Mouse (Mus musculus): ENCODE measurements around the gene Nfatc3. TPM values are rescaled to one million over a fixed set of nuclear protein-coding genes. Genes with fewer than 3 reads are reported as not detected.

Nfatc3 gene
- polyA plus RNA-seq, 1 experiment from 2014 or later: 3.0 TPM

- Histone ChIP-seq H3K9me3 (replicated peaks; ENCODE audit: control insufficient read depth, low read length) (no peaks in the 10 kb centered on the region), H3K4me1 (ENCODE audit: control insufficient read depth, low read depth, low read length) (peaks cover 2% of the 10 kb centered on the region; the same call in 1 of the 2 replicates), H3K27me3 (ENCODE audit: control insufficient read depth, insufficient read depth, low read depth, low read length) (no peaks in the 10 kb centered on the region), H3K4me2 (ENCODE audit: low read depth, low read length) (no peak overlapping the region), H3K27ac (ENCODE audit: low read length) (no peak overlapping the region), H3K9ac (ENCODE audit: low read depth, low read length) (no peak overlapping the region), H3K4me3 (ENCODE audit: low read depth, low read length) (no peak overlapping the region), H3K36me3 (ENCODE audit: control insufficient read depth, insufficient read depth) (peaks cover 19% of the 10 kb centered on the region)
- 53% methylated on average over 3 of the region's 3 CpGs for WGBS (ENCODE audit: insufficient replicate concordance)
- no peak for ATAC-seq (ENCODE audit: low read depth)
Observed at GRCm38 (mm10) chr8:106127054-106127453, 68.4 kb downstream of the Nfatc3 start.

GRCm38 (mm10) chr8:106127882-106128410 is 69.3 kb downstream of the Nfatc3 start:
- Histone ChIP-seq H3K27me3 (ENCODE audit: control insufficient read depth, insufficient read depth, low read depth, low read length) (no peaks in the 10 kb centered on the region), H3K9me3 (replicated peaks; ENCODE audit: control insufficient read depth, low read length) (no peaks in the 10 kb centered on the region), H3K9ac (ENCODE audit: low read depth, low read length) (no peak overlapping the region), H3K4me3 (ENCODE audit: low read depth, low read length) (no peak overlapping the region), H3K36me3 (ENCODE audit: control insufficient read depth, insufficient read depth) (peaks cover 23% of the 10 kb centered on the region), H3K27ac (ENCODE audit: low read length) (no peak overlapping the region), H3K4me1 (ENCODE audit: control insufficient read depth, low read depth, low read length) (peaks cover 2% of the 10 kb centered on the region; the same call in 1 of the 2 replicates), H3K4me2 (ENCODE audit: low read depth, low read length) (no peak overlapping the region)
- 83% methylated on average over 10 of the region's 10 CpGs for WGBS (ENCODE audit: insufficient replicate concordance)
- no peak for ATAC-seq (ENCODE audit: low read depth)

DNA sequence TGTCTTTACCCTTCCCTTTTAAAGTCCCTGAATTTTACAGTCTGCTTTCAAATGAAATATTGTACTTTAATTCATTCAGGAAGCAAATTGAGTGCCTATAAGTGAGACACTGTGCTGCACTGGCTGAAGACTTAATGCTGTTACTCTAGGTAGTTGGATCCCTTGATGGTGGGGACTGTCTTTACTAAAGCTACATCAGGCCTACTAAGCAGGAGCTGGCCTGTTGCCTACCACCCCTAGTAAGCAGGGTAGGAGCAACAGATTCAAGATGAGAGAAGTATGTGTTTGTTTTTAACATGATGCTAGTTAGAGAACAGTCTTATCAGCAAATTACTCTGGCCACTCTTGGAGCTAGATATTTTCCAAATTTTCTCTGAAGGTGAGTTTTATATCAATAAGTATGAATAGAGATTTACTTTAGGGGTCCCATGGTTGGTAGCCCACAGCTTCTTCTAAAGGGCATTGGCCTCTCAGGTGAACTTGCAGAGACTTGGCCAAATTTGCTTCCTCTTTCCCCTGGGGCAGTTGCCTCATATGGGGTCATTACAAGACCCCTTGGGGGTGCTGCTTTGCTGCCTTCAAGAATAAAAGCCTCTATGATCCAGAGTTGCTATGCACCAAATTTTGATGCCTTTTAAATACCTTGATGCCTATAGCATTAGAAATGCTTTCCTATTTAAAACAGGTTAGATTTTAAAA is 70.7 kb downstream of the Nfatc3 start:
- H3K27ac ChIP-seq (ENCODE audit: low read length): no peak overlapping the region
- no peak overlapping the region for H3K9ac ChIP-seq (ENCODE audit: low read depth, low read length)
- peaks cover 25% of the 10 kb centered on the region for H3K36me3 ChIP-seq (ENCODE audit: control insufficient read depth, insufficient read depth)
- no peak overlapping the region for H3K4me2 ChIP-seq (ENCODE audit: low read depth, low read length)
- no peak overlapping the region for H3K4me3 ChIP-seq (ENCODE audit: low read depth, low read length)
- peaks cover 2% of the 10 kb centered on the region for H3K4me1 ChIP-seq (ENCODE audit: control insufficient read depth, low read depth, low read length)
- H3K27me3 ChIP-seq (ENCODE audit: control insufficient read depth, insufficient read depth, low read depth, low read length): peaks cover 10% of the 10 kb centered on the region
- no peaks in the 10 kb centered on the region for H3K9me3 ChIP-seq (replicated peaks; ENCODE audit: control insufficient read depth, low read length)
- ATAC-seq (ENCODE audit: low read depth): no peak

DNA sequence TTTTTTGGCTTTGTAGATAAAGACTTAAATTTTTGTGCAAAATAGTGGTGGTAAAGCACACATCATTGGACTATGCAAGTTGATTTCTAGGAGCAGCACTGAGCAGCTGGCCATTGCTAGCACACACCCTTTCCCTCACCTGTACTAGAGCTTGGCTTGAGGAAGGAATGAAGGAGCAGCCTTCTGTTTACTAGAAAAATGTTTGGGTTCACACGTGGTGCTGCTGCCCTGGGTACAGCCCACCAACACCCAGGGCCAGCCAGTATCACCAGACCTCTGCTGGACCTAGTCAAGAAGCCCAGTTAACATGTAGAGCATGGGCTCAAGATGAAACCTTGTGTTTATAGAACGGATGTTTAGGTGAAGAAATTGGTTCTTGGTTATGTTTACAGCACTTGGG is 71.4 kb downstream of the Nfatc3 start:
- no peak for ATAC-seq (ENCODE audit: low read depth)
- Histone ChIP-seq H3K4me1 (ENCODE audit: control insufficient read depth, low read depth, low read length) (peaks cover 2% of the 10 kb centered on the region), H3K4me3 (ENCODE audit: low read depth, low read length) (no peak overlapping the region), H3K9me3 (replicated peaks; ENCODE audit: control insufficient read depth, low read length) (no peaks in the 10 kb centered on the region), H3K36me3 (ENCODE audit: control insufficient read depth, insufficient read depth) (peaks cover 22% of the 10 kb centered on the region), H3K9ac (ENCODE audit: low read depth, low read length) (no peak overlapping the region), H3K27ac (ENCODE audit: low read length) (no peak overlapping the region), H3K27me3 (ENCODE audit: control insufficient read depth, insufficient read depth, low read depth, low read length) (peaks cover 16% of the 10 kb centered on the region), H3K4me2 (ENCODE audit: low read depth, low read length) (no peak overlapping the region)
- WGBS (ENCODE audit: insufficient replicate concordance): 75% methylated on average over 2 of the region's 2 CpGs

- no peak overlapping the region for H3K9ac ChIP-seq (ENCODE audit: low read depth, low read length)
- H3K36me3 ChIP-seq (ENCODE audit: control insufficient read depth, insufficient read depth): peaks cover 22% of the 10 kb centered on the region
- H3K27me3 ChIP-seq (ENCODE audit: control insufficient read depth, insufficient read depth, low read depth, low read length): peaks cover 21% of the 10 kb centered on the region
- peaks cover 2% of the 10 kb centered on the region for H3K4me1 ChIP-seq (ENCODE audit: control insufficient read depth, low read depth, low read length)
- ATAC-seq (ENCODE audit: low read depth): no peak
- no peak overlapping the region for H3K4me3 ChIP-seq (ENCODE audit: low read depth, low read length)
- H3K9me3 ChIP-seq (replicated peaks; ENCODE audit: control insufficient read depth, low read length): no peaks in the 10 kb centered on the region
- WGBS (ENCODE audit: insufficient replicate concordance): 64% methylated on average over 2 of the region's 2 CpGs
- H3K4me2 ChIP-seq (ENCODE audit: low read depth, low read length): no peak overlapping the region
- no peak overlapping the region for H3K27ac ChIP-seq (ENCODE audit: low read length)
Observed at GRCm38 (mm10) chr8:106130505-106130904, 71.9 kb downstream of the Nfatc3 start.

GRCm38 (mm10) chr8:106131021-106131420 is 72.4 kb downstream of the Nfatc3 start:
- WGBS (ENCODE audit: insufficient replicate concordance): 66% methylated on average over 4 of the region's 4 CpGs
- no peak overlapping the region for H3K4me2 ChIP-seq (ENCODE audit: low read depth, low read length)

DNA sequence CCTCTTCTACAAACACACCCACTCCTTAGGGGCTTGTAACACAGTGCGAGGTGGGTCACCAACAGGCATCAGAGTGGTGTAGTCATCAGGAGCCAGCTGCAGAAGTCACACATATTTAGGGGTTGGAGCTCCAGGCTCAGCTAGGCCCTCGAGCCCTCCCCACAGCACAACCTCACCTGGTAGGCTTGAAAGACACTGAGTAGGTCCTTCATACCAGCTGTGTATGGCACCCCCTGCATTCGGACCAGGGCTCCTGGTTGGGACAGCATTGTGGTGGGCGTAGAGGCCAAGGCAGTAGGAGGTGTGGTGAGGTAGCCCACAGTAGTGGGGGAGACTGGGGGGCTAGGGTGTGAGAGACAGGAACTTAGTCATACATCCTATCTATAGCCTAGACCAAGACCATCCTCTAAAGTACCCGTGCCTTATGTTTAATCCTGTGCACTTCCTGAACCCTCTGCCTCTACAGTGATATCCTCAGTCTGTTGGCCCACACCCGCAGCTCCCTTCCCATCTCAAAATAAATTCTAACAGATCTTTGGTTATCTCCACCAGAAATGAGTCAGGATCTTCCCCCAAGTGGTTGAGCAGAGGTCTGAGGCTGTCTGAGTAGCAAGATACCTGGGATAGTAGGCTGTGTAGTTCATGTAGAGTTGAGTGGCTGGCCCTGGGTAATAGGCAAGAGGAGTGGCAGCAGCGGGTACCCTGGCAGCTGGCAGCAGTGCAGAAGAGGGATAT is 73.0 kb downstream of the Nfatc3 start:
- no peak overlapping the region for H3K27ac ChIP-seq (ENCODE audit: low read length)
- no peak overlapping the region for H3K4me3 ChIP-seq (ENCODE audit: low read depth, low read length)
- no peak for ATAC-seq (ENCODE audit: low read depth)
- peaks cover 33% of the 10 kb centered on the region for H3K27me3 ChIP-seq (ENCODE audit: control insufficient read depth, insufficient read depth, low read depth, low read length)
- no peaks in the 10 kb centered on the region for H3K9me3 ChIP-seq (replicated peaks; ENCODE audit: control insufficient read depth, low read length)
- 31% methylated on average over 7 of the region's 7 CpGs for WGBS (ENCODE audit: insufficient replicate concordance)
- H3K4me1 ChIP-seq (ENCODE audit: control insufficient read depth, low read depth, low read length): peaks cover 8% of the 10 kb centered on the region
- H3K36me3 ChIP-seq (ENCODE audit: control insufficient read depth, insufficient read depth): peaks cover 22% of the 10 kb centered on the region
- H3K4me2 ChIP-seq (ENCODE audit: low read depth, low read length): no peak overlapping the region
- H3K9ac ChIP-seq (ENCODE audit: low read depth, low read length): no peak overlapping the region

More at GRCm38 (mm10) chr8:106131021-106131420, 72.4 kb downstream of the Nfatc3 start:
- no peaks in the 10 kb centered on the region for H3K9me3 ChIP-seq (replicated peaks; ENCODE audit: control insufficient read depth, low read length)
- no peak overlapping the region for H3K4me3 ChIP-seq (ENCODE audit: low read depth, low read length)
- peaks cover 26% of the 10 kb centered on the region for H3K27me3 ChIP-seq (ENCODE audit: control insufficient read depth, insufficient read depth, low read depth, low read length)
- H3K4me1 ChIP-seq (ENCODE audit: control insufficient read depth, low read depth, low read length): peaks cover 2% of the 10 kb centered on the region
- no peak for ATAC-seq (ENCODE audit: low read depth)
- H3K9ac ChIP-seq (ENCODE audit: low read depth, low read length): no peak overlapping the region
- no peak overlapping the region for H3K27ac ChIP-seq (ENCODE audit: low read length)
- peaks cover 22% of the 10 kb centered on the region for H3K36me3 ChIP-seq (ENCODE audit: control insufficient read depth, insufficient read depth)

- Histone ChIP-seq H3K9me3 (replicated peaks; ENCODE audit: control insufficient read depth, low read length) (no peaks in the 10 kb centered on the region), H3K27me3 (ENCODE audit: control insufficient read depth, insufficient read depth, low read depth, low read length) (peaks cover 40% of the 10 kb centered on the region), H3K4me3 (ENCODE audit: low read depth, low read length) (no peak overlapping the region), H3K9ac (ENCODE audit: low read depth, low read length) (no peak overlapping the region), H3K4me2 (ENCODE audit: low read depth, low read length) (no peak overlapping the region), H3K4me1 (ENCODE audit: control insufficient read depth, low read depth, low read length) (peaks cover 8% of the 10 kb centered on the region), H3K36me3 (ENCODE audit: control insufficient read depth, insufficient read depth) (peaks cover 22% of the 10 kb centered on the region), H3K27ac (ENCODE audit: low read length) (no peak overlapping the region)
- ATAC-seq (ENCODE audit: low read depth): no peak
- 80% methylated on average over 11 of the region's 11 CpGs for WGBS (ENCODE audit: insufficient replicate concordance)
Observed at GRCm38 (mm10) chr8:106132356-106132755, 73.7 kb downstream of the Nfatc3 start.

- Histone ChIP-seq H3K4me1 (ENCODE audit: control insufficient read depth, low read depth, low read length) (peaks cover 8% of the 10 kb centered on the region), H3K9ac (ENCODE audit: low read depth, low read length) (no peak overlapping the region), H3K9me3 (replicated peaks; ENCODE audit: control insufficient read depth, low read length) (no peaks in the 10 kb centered on the region), H3K4me2 (ENCODE audit: low read depth, low read length) (no peak overlapping the region), H3K27ac (ENCODE audit: low read length) (no peak overlapping the region), H3K27me3 (ENCODE audit: control insufficient read depth, insufficient read depth, low read depth, low read length) (peaks cover 51% of the 10 kb centered on the region), H3K4me3 (ENCODE audit: low read depth, low read length) (no peak overlapping the region), H3K36me3 (ENCODE audit: control insufficient read depth, insufficient read depth) (peaks cover 18% of the 10 kb centered on the region)
- ATAC-seq (ENCODE audit: low read depth): no peak
- WGBS (ENCODE audit: insufficient replicate concordance): 64% methylated on average over 13 of the region's 13 CpGs
Observed at GRCm38 (mm10) chr8:106133526-106133925, 74.9 kb downstream of the Nfatc3 start.

Measured in liver, embryonic 16.5 days (tissue).